ENCODE assay signal across 19 mouse cellular contexts in the genomic region with DNA sequence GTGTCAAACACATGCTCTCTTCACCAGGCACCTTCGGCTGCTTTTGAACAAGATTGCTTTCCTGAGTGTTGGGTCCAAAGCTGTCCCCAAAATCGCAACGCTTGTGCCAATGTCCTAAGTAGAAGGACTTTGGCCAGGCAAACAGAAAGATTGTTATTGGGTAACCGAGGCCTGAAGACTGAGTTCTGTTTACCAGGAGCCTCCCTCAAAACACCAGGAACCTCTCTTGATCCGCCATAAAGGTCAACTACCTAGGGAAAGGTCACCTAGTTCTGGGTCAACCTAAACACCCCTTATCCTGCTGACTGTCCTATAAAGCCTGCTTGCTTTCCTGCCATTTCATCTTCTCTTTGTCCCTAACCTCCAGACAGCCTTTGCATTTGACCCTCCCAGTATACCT. TPM values are rescaled to one million over a fixed set of nuclear protein-coding genes. Genes with fewer than 3 reads are reported as not detected.
DNase-seq lines count a peak whose midpoint lies in the region; ATAC-seq and TF ChIP-seq lines count a peak whose summit lies in the region.
"Had no signal": no experiment of that assay in that cellular context is flagged by ENCODE, and none has a peak within 500 bp of the region (broad histone marks: within the 10 kb centered on the region; RNA-seq: fewer than 3 reads in every experiment).

No protein-coding gene starts in this region.

- H3K79me2 ChIP-seq in liver, adult 2 months (ENCODE audit: control insufficient read depth, insufficient read depth, low read length): no peaks in the 10 kb centered on the region

- no peak overlapping the region for H3K9ac ChIP-seq in heart, embryonic 15.5 days
- H3K9ac ChIP-seq in liver, adult 2 months (ENCODE audit: low read depth, low read length): no peak overlapping the region
- H3K9ac ChIP-seq in liver, embryonic 11.5 days (ENCODE audit: low read depth, low read length): no peak overlapping the region
- H3K9ac ChIP-seq in liver, embryonic 16.5 days (ENCODE audit: low read depth, low read length): no peak overlapping the region
- H3K9ac ChIP-seq: embryonic facial prominence, embryonic 13.5 days; forebrain, embryonic 12.5 days; hindbrain, embryonic 14.5 days had no signal

- DNase-seq in heart, postnatal 14 days: no peak
- peak; percentile 98 for DNase-seq in liver, adult 2 months (ENCODE audit: extremely low read depth, low read depth, low spot score)
- no peak for DNase-seq in liver, embryonic 11.5 days (ENCODE audit: low spot score)
- peak; percentile 42 for DNase-seq in yolk sac, embryonic 10.5 days (ENCODE audit: low spot score)
- no peak for DNase-seq in right cerebral cortex, postnatal 36 days (ENCODE audit: low spot score in 2 of 2)
- DNase-seq: adrenal gland, adult 2 months; adrenal gland, postnatal 25 days; cerebellum, adult 18-20 months; cerebellum, adult 9-11 months; cerebellum, postnatal 36 days; gastrocnemius, postnatal 10 days; heart, adult 18-20 months had no signal

- H3K27ac ChIP-seq in heart, embryonic 15.5 days: peak overlapping the region; percentile 30; the same call in 1 of the 2 replicates
- H3K27ac ChIP-seq in liver, adult 2 months (replicated peaks; ENCODE audit: insufficient read depth, low read depth, low read length): peak overlapping the region; percentile 82
- H3K27ac ChIP-seq in liver, embryonic 11.5 days (ENCODE audit: low read depth, low read length): no peak overlapping the region
- H3K27ac ChIP-seq in liver, embryonic 16.5 days (ENCODE audit: low read length): peak overlapping the region; percentile 61
- H3K27ac ChIP-seq: embryonic facial prominence, embryonic 13.5 days; forebrain, embryonic 12.5 days; hindbrain, embryonic 10.5 days; hindbrain, embryonic 14.5 days had no signal

- ATAC-seq in heart, embryonic 15.5 days (replicated peaks; ENCODE audit: insufficient number of reproducible peaks, insufficient read depth, low FRiP score, low read depth): no peak
- ATAC-seq in liver, embryonic 11.5 days (replicated peaks; ENCODE audit: low FRiP score): no peak
- ATAC-seq in liver, embryonic 16.5 days (ENCODE audit: low read depth): peak; percentile 72
- ATAC-seq: forebrain, embryonic 16.5 days had no signal

- H3K4me3 ChIP-seq in heart, embryonic 15.5 days: no peak overlapping the region
- no peak overlapping the region for H3K4me3 ChIP-seq in liver, adult 2 months (ENCODE audit: insufficient read depth, low read depth, low read length)
- H3K4me3 ChIP-seq in liver, embryonic 11.5 days (ENCODE audit: low read depth, low read length): no peak overlapping the region
- no peak overlapping the region for H3K4me3 ChIP-seq in liver, embryonic 16.5 days (ENCODE audit: low read depth, low read length)
- H3K4me3 ChIP-seq: embryonic facial prominence, embryonic 13.5 days; forebrain, embryonic 12.5 days; hindbrain, embryonic 10.5 days had no signal

- no peak for TF ChIP-seq CTCF in liver, adult 2 months (IDR thresholded peaks at IDR 0.05; ENCODE audit: low read depth, low read length)

- no peak overlapping the region for H3K4me2 ChIP-seq in heart, embryonic 15.5 days
- no peak overlapping the region for H3K4me2 ChIP-seq in liver, embryonic 11.5 days
- peak overlapping the region; percentile 24; the same call in 1 of the 2 replicates for H3K4me2 ChIP-seq in liver, embryonic 16.5 days (ENCODE audit: low read depth, low read length)
- H3K4me2 ChIP-seq: embryonic facial prominence, embryonic 13.5 days; forebrain, embryonic 12.5 days; hindbrain, embryonic 14.5 days had no signal

- no peaks in the 10 kb centered on the region for H3K27me3 ChIP-seq in heart, embryonic 15.5 days
- no peaks in the 10 kb centered on the region for H3K27me3 ChIP-seq in liver, adult 2 months (ENCODE audit: control insufficient read depth, insufficient read depth, low read length)
- no peaks in the 10 kb centered on the region for H3K27me3 ChIP-seq in liver, embryonic 11.5 days (replicated peaks; ENCODE audit: control insufficient read depth, insufficient read depth, low read length)
- no peaks in the 10 kb centered on the region for H3K27me3 ChIP-seq in liver, embryonic 16.5 days (ENCODE audit: control insufficient read depth, insufficient read depth, low read depth, low read length)
- H3K27me3 ChIP-seq: embryonic facial prominence, embryonic 13.5 days; forebrain, embryonic 12.5 days had no signal

- intact Hi-C loops in heart, postnatal 14 days (cut with DNase I): no loop called here

- 94% methylated on average over 5 of the region's 5 CpGs for WGBS in heart, embryonic 15.5 days
- 29% methylated on average over 5 of the region's 5 CpGs for WGBS in liver, adult 2 months
- WGBS in liver, embryonic 11.5 days: 71% methylated on average over 5 of the region's 5 CpGs
- 54% methylated on average over 5 of the region's 5 CpGs for WGBS in liver, embryonic 16.5 days (ENCODE audit: insufficient replicate concordance)

- TF ChIP-seq POLR2A in liver, adult 2 months (IDR thresholded peaks at IDR 0.05; ENCODE audit: extremely low read depth, insufficient read depth, low read length): no peak

- H3K9me3 ChIP-seq in heart, embryonic 15.5 days (replicated peaks): no peaks in the 10 kb centered on the region
- H3K9me3 ChIP-seq in liver, embryonic 11.5 days (ENCODE audit: control insufficient read depth, low read length): no peaks in the 10 kb centered on the region
- H3K9me3 ChIP-seq in liver, embryonic 16.5 days (replicated peaks; ENCODE audit: control insufficient read depth, low read length): no peaks in the 10 kb centered on the region
- H3K9me3 ChIP-seq: embryonic facial prominence, embryonic 13.5 days; forebrain, embryonic 12.5 days had no signal

- H3K36me3 ChIP-seq in heart, embryonic 15.5 days: no peaks in the 10 kb centered on the region
- H3K36me3 ChIP-seq in liver, adult 2 months (ENCODE audit: control insufficient read depth, insufficient read depth, low read length): no peaks in the 10 kb centered on the region
- no peaks in the 10 kb centered on the region for H3K36me3 ChIP-seq in liver, embryonic 11.5 days (ENCODE audit: control insufficient read depth, insufficient read depth, low read length)
- H3K36me3 ChIP-seq in liver, embryonic 16.5 days (ENCODE audit: control insufficient read depth, insufficient read depth): no peaks in the 10 kb centered on the region
- H3K36me3 ChIP-seq: embryonic facial prominence, embryonic 13.5 days; forebrain, embryonic 12.5 days; hindbrain, embryonic 10.5 days had no signal

- H3K4me1 ChIP-seq in heart, embryonic 15.5 days (replicated peaks): peaks cover 8% of the 10 kb centered on the region
- H3K4me1 ChIP-seq in liver, adult 2 months (ENCODE audit: control insufficient read depth, insufficient read depth, low read length): peaks cover 11% of the 10 kb centered on the region
- no peaks in the 10 kb centered on the region for H3K4me1 ChIP-seq in liver, embryonic 11.5 days (replicated peaks; ENCODE audit: control insufficient read depth, insufficient read depth, low read length)
- H3K4me1 ChIP-seq in liver, embryonic 16.5 days (ENCODE audit: control insufficient read depth, low read depth, low read length): no peaks in the 10 kb centered on the region
- H3K4me1 ChIP-seq: embryonic facial prominence, embryonic 13.5 days; forebrain, embryonic 12.5 days; hindbrain, embryonic 10.5 days had no signal

RNA-seq across cellular contexts. Expression of a gene that starts 13.5 kb away (rescaled TPM):
- polyA plus RNA-seq in heart, embryonic 15.5 days (2015; fragmentation: Nextera tagmentation; extraction: Ambion mirVana): 3.5 and 4.0 TPM in 2 replicates
- total RNA-seq in heart, postnatal 14 days (2021): 10 to 100 TPM; 33.0 to 33.6 TPM
- total RNA-seq in liver, adult 2 months (2014; rRNA removed): 1.8 and 2.1 TPM in 2 replicates
- 0.06 and 0.10 TPM in 2 replicates for polyA plus RNA-seq in liver, adult 2 months (2012; rRNA removed)
- polyA plus RNA-seq in liver, embryonic 11.5 days (2014; fragmentation: Nextera tagmentation; extraction: Ambion mirVana): 3.4 and 3.5 TPM in 2 replicates
- 0.96 and 1.3 TPM in 2 replicates for polyA plus RNA-seq in liver, embryonic 16.5 days (2015; fragmentation: Nextera tagmentation; extraction: Ambion mirVana)

Comparison
In these comparisons a context has a peak if more than half of its experiments do, and no peak if none do; other contexts are left out.
1. DNase-seq: peak in liver, adult 2 months (single experiment) and yolk sac, embryonic 10.5 days (single experiment); none in heart, postnatal 14 days (0 of 2), liver, embryonic 11.5 days (single experiment) and right cerebral cortex, postnatal 36 days (0 of 2).